Mouse (Mus musculus): ENCODE data around the gene 1700001C19Rik.

GRCm38 (mm10) chr17:47368401-47369086 lies 68.6 kb downstream of the 1700001C19Rik start, which contains the start of gene Mrps10:
- TF ChIP-seq CTCF (IDR thresholded peaks at IDR 0.05; ENCODE audit: low read depth, low read length) (no peak), GATA1 (IDR thresholded peaks at IDR 0.05; ENCODE audit: borderline replicate concordance, low read length) (no peak)

Data from G1E (cell line).